Mouse (Mus musculus) thymus, postnatal 14 days (tissue): ENCODE measurements around the gene Myh7b.

Experiments
- DNase-seq: peaks from one replicate; pipeline ENCODE4 v3.0.0; 2021

Myh7b gene

GRCm38 (mm10) chr2:155635961-155636360 is 24.9 kb downstream of the Myh7b start:
- no peak for DNase-seq

- DNase-seq: no peak
These were observed 25.9 kb downstream of the Myh7b start for GRCm38 (mm10) chr2:155636881-155637280.

- no peak for DNase-seq
These were observed 26.4 kb downstream of the Myh7b start for GRCm38 (mm10) chr2:155637411-155637810.

- DNase-seq: no peak
These were observed 29.6 kb downstream of the Myh7b start for GRCm38 (mm10) chr2:155640656-155641055.

- DNase-seq: no peak
These were observed 30.8 kb downstream of the Myh7b start for GRCm38 (mm10) chr2:155641540-155642472.

- DNase-seq: no peak
These were observed 34.7 kb downstream of the Myh7b start for GRCm38 (mm10) chr2:155645746-155646145.

- no peak for DNase-seq
These were observed 41.6 kb downstream of the Myh7b start for GRCm38 (mm10) chr2:155652618-155653017.

- no peak for DNase-seq
These were observed 44.9 kb downstream of the Myh7b start for GRCm38 (mm10) chr2:155655759-155656372.

- DNase-seq: no peak
These were observed 51.4 kb downstream of the Myh7b start for GRCm38 (mm10) chr2:155662390-155662789.

- DNase-seq: peak; percentile 64
These were observed 52.1 kb downstream of the Myh7b start for GRCm38 (mm10) chr2:155663097-155663496.

- DNase-seq: no peak
These were observed 53.0 kb downstream of the Myh7b start for GRCm38 (mm10) chr2:155663910-155664460.

- no peak for DNase-seq
These were observed 56.9 kb downstream of the Myh7b start for GRCm38 (mm10) chr2:155667881-155668280.

- DNase-seq: peak; percentile 69
These were observed 57.4 kb downstream of the Myh7b start for GRCm38 (mm10) chr2:155668461-155668860.

- DNase-seq: no peak
These were observed 60.2 kb downstream of the Myh7b start for GRCm38 (mm10) chr2:155671236-155671635.

GRCm38 (mm10) chr2:155673546-155673945 is 62.5 kb downstream of the Myh7b start:
- peak; percentile 91 for DNase-seq

GRCm38 (mm10) chr2:155675118-155675517 is 64.1 kb downstream of the Myh7b start:
- DNase-seq: no peak

GRCm38 (mm10) chr2:155679586-155680110 is 68.6 kb downstream of the Myh7b start:
- peak; percentile 64 for DNase-seq

- peak; percentile 46 for DNase-seq
These were observed 69.6 kb downstream of the Myh7b start for GRCm38 (mm10) chr2:155680591-155680990.

- DNase-seq: peak; percentile 22
These were observed 70.2 kb downstream of the Myh7b start for GRCm38 (mm10) chr2:155681194-155681593.

- no peak for DNase-seq
These were observed 70.9 kb downstream of the Myh7b start for GRCm38 (mm10) chr2:155681874-155682273.

- DNase-seq: no peak
These were observed 72.1 kb downstream of the Myh7b start for GRCm38 (mm10) chr2:155683137-155683536.

- DNase-seq: no peak
These were observed 72.8 kb downstream of the Myh7b start for GRCm38 (mm10) chr2:155683821-155684220.
